In genomic region chr19:56105073-56105451, GRCm38 (mm10) we compare ENCODE assay signal across 16 mouse cellular contexts.
DNase-seq lines count a peak whose midpoint lies in the region; ATAC-seq lines count a peak whose summit lies in the region.
"Had no signal": no experiment of that assay in that cellular context is flagged by ENCODE, and none has a peak within 500 bp of the region (broad histone marks: within the 10 kb centered on the region; RNA-seq: fewer than 3 reads in every experiment).

No protein-coding gene starts in this region.

- H3K27ac ChIP-seq in kidney, embryonic 14.5 days (ENCODE audit: low read depth, low read length) = no peak overlapping the region
- no peak overlapping the region for H3K27ac ChIP-seq in neural tube, embryonic 15.5 days (replicated peaks)
- peak overlapping the region; percentile 53 for H3K27ac ChIP-seq in limb, embryonic 11.5 days (replicated peaks; ENCODE audit: low read depth, low read length)
- H3K27ac ChIP-seq: heart, embryonic 10.5 days; hindbrain, postnatal 0 days had no signal

- no peak for ATAC-seq in kidney, embryonic 14.5 days (ENCODE audit: low FRiP score, low TSS enrichment)
- no peak for ATAC-seq in neural tube, embryonic 15.5 days (ENCODE audit: low FRiP score)
- peak; percentile 45; the same call in 1 of the 2 replicates for ATAC-seq in limb, embryonic 11.5 days (ENCODE audit: insufficient number of reproducible peaks, low FRiP score, low TSS enrichment, low read depth)
- no peak for ATAC-seq in frontal cortex, adult (ENCODE audit: low TSS enrichment)
- ATAC-seq: forebrain, embryonic 16.5 days had no signal

- H3K9me3 ChIP-seq in kidney, embryonic 14.5 days (ENCODE audit: control insufficient read depth, low read length) = peaks cover 8% of the 10 kb centered on the region
- H3K9me3 ChIP-seq in neural tube, embryonic 15.5 days (replicated peaks) = no peaks in the 10 kb centered on the region
- no peaks in the 10 kb centered on the region; the same call in 1 of the 2 replicates for H3K9me3 ChIP-seq in limb, embryonic 11.5 days (ENCODE audit: control insufficient read depth, low read length)
- H3K9me3 ChIP-seq: heart, embryonic 10.5 days had no signal

- no peak for DNase-seq in kidney, postnatal 4 days
- peak; percentile 30 for DNase-seq in neural tube, embryonic 10.5 days (ENCODE audit: extremely low spot score, low spot score)
- no peak for DNase-seq in limb, embryonic 11.5 days (ENCODE audit: low spot score)
- no peak for DNase-seq in ovary, adult 18-20 months (ENCODE audit: low spot score)
- DNase-seq: adrenal gland, postnatal 25 days; cerebellum, adult 11 months; layer of hippocampus, postnatal 36 days; lung, adult 2 months had no signal

- H3K36me3 ChIP-seq in kidney, embryonic 14.5 days (ENCODE audit: control insufficient read depth, insufficient read depth, low read length) = no peaks in the 10 kb centered on the region
- H3K36me3 ChIP-seq in neural tube, embryonic 15.5 days = no peaks in the 10 kb centered on the region
- no peaks in the 10 kb centered on the region for H3K36me3 ChIP-seq in limb, embryonic 11.5 days (ENCODE audit: control insufficient read depth, insufficient read depth, low read length)
- H3K36me3 ChIP-seq: heart, embryonic 10.5 days; hindbrain, embryonic 10.5 days had no signal

- WGBS in kidney, embryonic 14.5 days = 29% methylated on average over 4 of the region's 4 CpGs
- WGBS in neural tube, embryonic 15.5 days = 53% methylated on average over 4 of the region's 4 CpGs
- 6% methylated on average over 4 of the region's 4 CpGs for WGBS in limb, embryonic 11.5 days

- no peaks in the 10 kb centered on the region for H3K27me3 ChIP-seq in kidney, embryonic 14.5 days (ENCODE audit: control insufficient read depth, insufficient read depth, low read length)
- no peaks in the 10 kb centered on the region for H3K27me3 ChIP-seq in neural tube, embryonic 15.5 days (replicated peaks)
- no peaks in the 10 kb centered on the region for H3K27me3 ChIP-seq in limb, embryonic 11.5 days (ENCODE audit: control insufficient read depth, insufficient read depth, low read length)

- peaks cover 10% of the 10 kb centered on the region for H3K4me1 ChIP-seq in kidney, embryonic 14.5 days (ENCODE audit: control insufficient read depth, insufficient read depth, low read length)
- H3K4me1 ChIP-seq in neural tube, embryonic 15.5 days = peaks cover 7% of the 10 kb centered on the region; the same call in 1 of the 2 replicates
- H3K4me1 ChIP-seq in limb, embryonic 11.5 days (ENCODE audit: control insufficient read depth, insufficient read depth, low read length) = peaks cover 34% of the 10 kb centered on the region

- peak overlapping the region; percentile 19; the same call in 1 of the 2 replicates for H3K4me2 ChIP-seq in kidney, embryonic 14.5 days (replicated peaks; ENCODE audit: low read depth, low read length)
- no peak overlapping the region for H3K4me2 ChIP-seq in neural tube, embryonic 15.5 days
- H3K4me2 ChIP-seq in limb, embryonic 11.5 days (ENCODE audit: low read depth, severe bottlenecking) = peak overlapping the region; percentile 26; the same call in 1 of the 2 replicates
- H3K4me2 ChIP-seq: liver, embryonic 11.5 days had no signal

- no peak overlapping the region for H3K9ac ChIP-seq in kidney, embryonic 14.5 days (ENCODE audit: low read depth, low read length)
- H3K9ac ChIP-seq in neural tube, embryonic 15.5 days (replicated peaks) = no peak overlapping the region
- no peak overlapping the region for H3K9ac ChIP-seq in limb, embryonic 11.5 days (ENCODE audit: low read length)

- H3K4me3 ChIP-seq in kidney, embryonic 14.5 days (ENCODE audit: low read length) = no peak overlapping the region
- no peak overlapping the region for H3K4me3 ChIP-seq in neural tube, embryonic 15.5 days (replicated peaks)
- H3K4me3 ChIP-seq in limb, embryonic 11.5 days (ENCODE audit: low read depth, low read length) = no peak overlapping the region
- H3K4me3 ChIP-seq: heart, embryonic 10.5 days; hindbrain, embryonic 10.5 days had no signal
